Mouse (Mus musculus): Measurements from ENCODE around the gene 2810004N23Rik.
A peak's percentile ranks its signal among the peaks of the same experiment; 100 is the strongest.
"Not testable (repeated sequence)": the region's sequence is repeated elsewhere in the genome, so short reads cannot be mapped to it uniquely, and the experiment has no call there.

The 2810004N23Rik gene

DNA sequence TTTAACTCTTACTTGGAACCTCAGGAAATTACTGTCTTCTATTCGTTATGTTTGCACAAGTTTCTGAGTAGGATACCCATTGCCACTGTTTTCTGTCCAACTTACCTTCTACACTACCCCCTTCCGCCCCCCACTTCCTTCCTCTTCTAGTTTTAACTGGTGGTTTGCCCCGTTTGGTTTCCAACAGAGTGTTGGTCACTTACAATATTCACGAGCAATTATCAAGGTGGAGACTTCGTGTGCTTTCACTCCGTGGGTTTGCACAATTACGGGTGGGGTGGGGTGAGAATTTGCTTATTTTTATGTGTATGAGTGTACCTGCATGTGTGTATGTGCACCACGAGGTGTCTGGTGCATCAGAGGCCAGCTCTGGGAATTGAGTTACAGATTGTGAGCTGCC, 809 bp upstream of the 2810004N23Rik start:
- DNase-seq = no peak

DNA sequence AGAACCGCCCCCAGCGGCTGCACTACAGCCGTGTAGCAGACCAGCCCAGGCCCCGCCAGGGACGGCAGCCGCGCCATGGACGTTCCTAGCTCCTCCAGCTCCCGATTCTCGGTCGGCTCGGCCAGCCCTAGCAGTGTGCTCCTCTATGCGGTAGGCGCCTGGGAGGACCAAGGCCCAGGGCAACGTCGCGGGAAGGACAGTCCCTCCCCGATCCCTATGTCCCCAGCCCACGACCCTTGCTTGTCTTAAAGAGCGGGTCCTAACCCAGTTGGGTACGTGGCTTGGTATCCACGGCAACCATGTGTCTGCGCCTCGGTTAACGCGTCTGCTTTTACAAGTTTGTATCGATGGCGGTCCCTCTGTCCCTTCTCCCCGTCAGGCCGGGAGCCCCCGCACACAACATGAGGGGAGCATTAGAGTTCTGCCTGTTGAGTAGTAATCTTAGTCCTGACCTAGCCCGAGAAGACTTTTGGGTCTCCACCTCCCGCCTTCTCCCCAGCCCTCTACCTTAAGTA, 300 bp upstream of the 2810004N23Rik start:
- DNase-seq = no peak

DNA sequence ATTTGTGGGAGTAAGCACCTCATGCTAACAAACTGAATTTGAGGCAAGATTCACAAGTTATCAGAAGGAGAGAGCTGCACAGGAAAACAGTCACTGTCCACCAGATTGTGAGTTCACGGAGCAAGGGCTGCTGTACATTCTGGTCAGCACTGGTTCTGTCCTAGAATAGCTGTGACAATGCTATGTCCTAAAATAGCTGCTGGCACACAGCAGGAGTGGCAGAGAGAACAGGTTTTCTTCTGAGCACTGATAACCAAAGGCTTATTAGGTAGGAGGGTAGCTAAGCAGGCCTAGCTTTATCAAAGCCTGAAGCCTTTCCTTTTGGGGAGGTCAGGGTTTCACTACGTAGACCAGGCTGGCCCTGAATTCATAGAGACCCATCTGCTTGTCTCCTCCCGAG, 2.7 kb downstream of the 2810004N23Rik start:
- peak in 1 of 2 experiments; percentile 38 for DNase-seq

DNA sequence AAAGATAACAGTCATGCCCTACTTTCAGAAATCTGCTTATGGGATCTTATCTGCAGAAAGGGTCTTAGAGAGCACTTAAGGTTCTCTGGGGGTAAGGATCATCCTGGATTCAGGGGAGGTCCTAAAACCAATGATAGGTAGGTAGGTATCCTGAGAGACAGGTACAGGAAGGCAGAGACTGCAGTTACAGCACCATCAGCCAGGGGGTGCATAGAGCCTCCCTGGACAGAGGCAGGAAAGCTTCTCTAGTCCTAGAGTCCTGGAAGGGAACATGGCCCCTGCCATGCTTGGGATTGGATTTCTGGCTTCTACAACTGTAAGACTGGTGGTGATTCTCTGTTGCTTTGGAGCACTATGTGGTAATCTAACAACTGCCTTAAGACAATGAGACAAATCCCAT, 3.5 kb downstream of the 2810004N23Rik start:
- peak; percentile 29 to 54 for DNase-seq

DNA sequence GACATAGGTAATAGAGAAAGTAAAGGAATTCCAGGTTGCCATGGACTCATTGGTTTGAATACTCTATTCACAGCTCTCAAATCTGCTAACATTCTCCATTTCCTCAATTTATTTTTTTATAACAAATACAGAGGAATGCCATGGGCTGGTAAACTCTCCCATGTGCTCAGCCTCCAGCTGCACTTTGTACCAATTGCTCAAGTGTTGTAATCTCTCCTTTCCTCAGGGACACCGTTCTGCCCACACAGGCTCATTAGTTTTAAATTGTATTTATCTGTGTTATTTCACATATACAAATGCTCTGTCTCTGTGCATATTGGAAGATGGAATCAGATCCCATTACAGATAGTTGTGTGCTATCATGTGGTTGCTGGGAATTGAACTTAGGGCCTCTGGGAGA, 9.4 kb downstream of the 2810004N23Rik start:
- DNase-seq = no peak

DNA sequence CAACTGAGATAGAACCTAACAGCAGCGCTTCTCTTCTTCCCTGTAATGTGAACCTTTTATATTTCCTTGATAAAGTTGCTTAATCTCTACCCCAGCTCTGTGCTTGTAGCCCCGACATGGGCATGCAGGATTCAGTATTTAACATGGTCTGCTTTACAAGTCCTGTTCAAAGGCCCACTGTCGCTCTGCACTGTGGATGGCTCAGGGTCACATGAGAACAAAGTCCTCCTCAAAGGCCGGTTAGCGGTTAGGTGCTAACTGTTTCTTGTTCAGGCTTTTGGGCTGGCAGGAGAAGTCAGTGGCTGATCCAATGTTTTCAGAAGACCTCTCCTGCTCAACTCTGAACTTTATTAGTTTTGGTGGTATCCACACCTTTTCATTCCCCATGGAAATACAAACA, 17.3 kb downstream of the 2810004N23Rik start:
- DNase-seq = no peak

DNA sequence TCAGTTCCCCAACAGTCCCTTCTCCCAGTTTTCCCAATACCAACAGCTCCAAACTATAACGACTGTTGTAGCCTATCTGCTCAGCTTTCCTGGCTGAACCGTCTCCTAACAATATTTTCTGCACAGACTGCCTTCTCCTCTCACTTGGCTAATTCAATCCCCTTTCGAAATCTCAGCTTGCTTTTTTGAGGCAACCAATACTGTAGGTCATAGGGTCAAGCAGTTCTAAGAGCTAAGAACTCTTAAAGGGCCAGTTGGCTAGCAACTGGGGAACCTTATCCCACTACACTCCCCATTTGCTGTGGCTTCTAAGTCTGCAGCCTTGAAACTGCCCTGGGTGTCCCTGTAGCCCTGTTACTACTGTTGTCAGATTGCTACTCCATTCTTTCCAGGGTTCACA, 17.8 kb downstream of the 2810004N23Rik start:
- no peak for DNase-seq

DNA sequence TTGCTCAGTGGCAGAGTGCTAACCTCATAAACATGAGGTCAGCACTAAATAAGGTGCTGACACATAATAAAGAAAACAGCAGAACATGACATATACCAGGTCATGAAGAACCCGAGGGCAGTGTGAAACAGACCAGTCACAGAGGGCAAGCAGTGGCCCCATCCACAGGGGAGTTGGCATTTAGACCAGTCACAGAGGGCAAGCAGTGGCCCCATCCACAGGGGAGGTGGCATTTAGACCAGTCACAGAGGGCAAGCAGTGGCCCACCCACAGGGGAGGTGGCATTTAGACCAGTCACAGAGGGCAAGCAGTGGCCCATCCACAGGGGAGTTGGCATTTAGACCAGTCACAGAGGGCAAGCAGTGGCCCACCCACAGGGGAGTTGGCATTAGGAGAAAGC, 20.0 kb downstream of the 2810004N23Rik start:
- DNase-seq = not testable (repeated sequence)

DNA sequence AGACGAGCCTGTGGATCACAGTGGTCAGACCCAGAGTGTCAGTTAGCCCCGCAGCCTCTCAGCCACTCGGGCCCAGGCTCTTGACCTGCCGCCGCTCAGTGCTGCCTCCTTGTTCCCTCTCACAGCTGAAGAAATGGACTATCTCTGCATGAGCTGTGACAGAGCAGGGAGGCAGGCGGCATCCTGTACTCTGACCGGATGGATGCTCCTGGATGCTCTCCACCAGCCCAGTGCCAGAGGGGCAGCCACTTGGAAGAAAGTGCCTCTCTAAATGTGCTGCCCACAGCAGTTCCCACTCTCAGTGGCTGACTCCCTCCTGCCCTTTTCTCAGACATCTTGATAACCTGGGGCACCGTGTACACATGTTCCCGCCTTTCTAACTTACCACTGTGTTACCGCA, 21.1 kb downstream of the 2810004N23Rik start:
- peak; percentile 50 to 57 for DNase-seq

DNA sequence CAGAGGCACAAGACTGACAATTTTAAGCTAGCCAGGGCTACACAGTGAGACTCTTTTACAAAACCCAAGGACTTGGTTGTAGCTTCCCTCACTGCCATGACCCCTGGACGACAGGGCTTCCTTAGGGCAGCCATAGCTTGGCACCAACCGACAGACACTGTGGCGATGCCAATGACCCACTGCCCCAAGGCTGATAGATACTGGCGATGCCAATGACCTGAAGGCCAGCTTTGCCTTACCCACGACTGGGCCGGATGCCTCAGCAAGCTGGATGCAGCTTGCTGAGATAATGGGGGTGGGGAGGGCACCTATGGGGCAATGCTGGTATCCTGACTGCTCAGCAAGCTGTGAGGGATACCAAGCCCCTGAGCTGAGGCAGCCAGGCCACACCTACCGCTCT, 22.0 kb downstream of the 2810004N23Rik start:
- no peak for DNase-seq

DNA sequence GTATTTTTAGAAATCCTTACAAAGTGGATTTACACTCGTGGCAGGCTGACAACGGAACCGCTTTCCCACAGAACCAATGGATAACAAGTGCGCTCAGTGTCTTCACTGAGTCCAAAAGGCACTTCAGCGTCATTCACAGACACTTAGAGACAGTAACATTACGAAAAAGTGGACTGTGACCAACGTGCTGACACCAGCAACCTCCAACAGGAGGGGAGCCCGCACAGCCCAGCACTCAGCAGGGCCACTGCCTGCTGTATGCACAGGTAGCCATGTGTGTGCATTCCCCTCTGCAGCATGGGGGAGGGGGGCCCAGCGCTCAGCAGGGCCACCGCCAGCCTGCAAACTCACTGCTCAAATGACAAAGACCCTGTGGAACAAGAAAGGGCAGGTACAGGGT, 23.5 kb downstream of the 2810004N23Rik start:
- no peak for DNase-seq

DNA sequence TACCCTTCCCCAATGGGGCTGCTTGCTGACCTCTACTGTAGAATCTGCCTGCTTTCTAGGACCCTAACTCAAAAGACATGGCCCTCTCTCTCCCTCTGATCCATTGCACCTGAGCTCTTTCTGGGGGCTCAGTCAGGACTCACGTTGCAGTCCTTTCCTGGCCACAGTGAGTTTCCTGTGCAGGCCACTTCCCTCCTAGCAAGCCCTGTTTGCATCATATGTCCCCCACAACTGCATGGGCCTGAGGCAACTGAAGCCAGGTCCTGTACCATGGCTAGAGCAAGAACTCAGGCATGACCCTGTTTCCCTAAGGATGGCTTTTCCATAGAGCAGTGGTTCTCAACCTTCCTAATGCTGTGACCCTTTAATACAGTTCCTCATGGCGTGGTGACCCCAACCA, 25.0 kb downstream of the 2810004N23Rik start:
- DNase-seq = no peak

DNA sequence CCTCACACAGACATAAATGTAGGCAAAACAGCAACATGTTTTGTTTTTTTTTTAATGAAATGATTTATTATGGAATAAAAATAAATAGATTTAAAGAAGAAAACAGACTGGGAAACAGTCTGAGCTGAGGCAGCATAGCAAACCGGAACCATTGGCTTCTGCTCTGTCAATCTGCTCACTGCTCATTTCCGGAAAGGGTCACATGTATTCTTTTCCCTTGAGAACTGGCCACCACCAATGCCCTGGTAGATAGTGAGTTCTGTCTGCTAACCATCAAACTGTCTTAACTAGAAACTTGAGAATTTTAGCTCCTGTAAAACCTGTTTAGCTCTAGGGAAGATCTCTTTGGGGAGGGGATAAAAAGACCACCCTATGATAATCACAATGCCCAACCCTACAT, 26.0 kb downstream of the 2810004N23Rik start:
- no peak for DNase-seq

DNA sequence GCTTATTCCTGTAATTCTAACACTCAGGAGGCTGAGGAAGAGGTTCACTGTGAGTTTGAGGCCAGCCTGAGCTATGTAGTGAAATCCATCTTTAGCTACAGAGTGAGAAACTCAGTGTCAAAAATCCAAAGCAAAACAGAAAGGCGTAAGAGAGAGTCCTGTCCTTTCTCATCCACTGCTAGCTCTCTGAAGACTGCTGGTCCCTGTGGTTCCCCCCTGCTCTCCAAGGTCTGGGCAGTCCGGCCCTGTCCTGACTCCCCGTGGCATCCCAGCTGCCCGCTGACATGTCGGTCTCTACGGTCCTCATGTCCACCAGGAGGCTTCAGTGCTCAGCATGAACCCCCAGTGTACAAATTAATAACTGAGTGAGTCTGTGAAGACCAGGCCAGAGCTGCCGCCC, 26.6 kb downstream of the 2810004N23Rik start:
- DNase-seq = no peak

DNA sequence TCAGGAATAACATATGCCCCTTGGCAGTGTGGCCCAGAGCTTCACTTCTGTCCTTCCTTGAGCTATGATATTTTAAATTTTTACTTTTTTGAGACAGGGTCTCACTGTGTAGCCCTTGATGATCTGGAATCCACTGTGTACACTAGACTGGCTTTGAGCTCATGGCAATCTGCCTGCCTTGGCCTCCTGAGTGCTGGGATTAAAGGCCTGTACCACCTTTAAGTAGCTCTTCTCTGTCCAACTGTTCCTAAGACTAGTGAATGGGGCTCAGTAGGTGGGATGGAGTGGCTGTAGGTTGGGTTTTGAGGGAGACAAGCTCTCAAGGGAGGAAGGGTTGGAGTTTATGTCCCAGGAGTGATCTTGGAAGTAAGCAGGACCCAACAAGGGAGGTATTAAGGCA, 27.1 kb downstream of the 2810004N23Rik start:
- no peak for DNase-seq

DNA sequence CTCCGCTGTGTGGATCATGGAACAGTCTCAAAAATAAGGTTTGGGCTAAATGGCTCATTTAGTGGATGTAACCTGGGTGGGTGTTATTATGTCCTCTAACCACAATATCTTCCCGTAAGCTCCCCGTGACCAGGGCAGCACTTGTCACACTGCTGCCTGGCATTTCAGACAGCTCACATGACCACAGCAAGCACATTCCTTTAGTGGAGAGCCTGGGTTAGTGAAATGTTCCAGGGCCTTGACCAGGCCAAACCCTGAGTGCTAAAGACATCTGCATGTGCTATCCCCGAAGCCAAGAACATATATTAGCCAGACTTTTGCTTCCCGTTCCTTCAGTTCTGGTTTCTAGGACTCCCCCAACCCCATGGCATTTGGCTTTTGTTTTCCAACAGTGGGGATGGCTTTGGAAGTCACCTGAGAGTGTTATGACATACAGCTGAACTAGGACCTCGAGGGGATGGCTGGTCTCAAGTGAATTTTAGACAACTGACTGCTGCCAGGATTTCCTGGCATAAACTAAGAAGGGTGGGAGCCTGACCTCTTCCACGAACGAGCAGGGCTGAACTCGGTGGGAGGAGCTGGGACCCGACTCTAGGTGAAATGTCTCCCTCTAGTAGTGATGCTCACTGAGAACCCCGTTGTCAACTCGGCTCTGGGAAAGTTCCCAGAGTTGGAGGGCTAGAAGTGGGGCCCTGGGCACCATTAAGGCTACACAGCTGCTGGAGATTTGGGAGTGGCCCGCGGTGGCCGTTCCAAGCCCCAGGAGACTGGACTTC, 29.3 kb downstream of the 2810004N23Rik start:
- no peak for DNase-seq

DNA sequence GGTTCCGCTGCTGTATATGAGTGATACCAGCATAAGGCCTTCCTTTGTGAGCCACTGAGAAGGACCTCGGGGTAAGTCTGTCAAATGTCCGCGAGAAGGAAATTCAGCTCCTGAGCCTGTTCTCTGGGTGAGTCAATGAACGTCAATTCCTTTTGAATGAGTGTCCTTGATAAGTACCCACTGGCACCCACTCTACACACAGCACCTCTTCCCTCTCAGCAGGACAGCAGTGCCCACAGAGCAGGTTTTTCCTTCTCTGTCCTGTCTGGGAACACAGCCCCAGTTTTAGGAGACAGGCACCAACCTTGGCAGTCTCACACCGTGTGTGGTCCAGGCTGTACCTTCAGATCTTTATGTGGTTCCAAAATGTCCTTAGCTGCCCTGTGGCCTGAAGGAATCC, 31.0 kb downstream of the 2810004N23Rik start:
- no peak for DNase-seq

DNA sequence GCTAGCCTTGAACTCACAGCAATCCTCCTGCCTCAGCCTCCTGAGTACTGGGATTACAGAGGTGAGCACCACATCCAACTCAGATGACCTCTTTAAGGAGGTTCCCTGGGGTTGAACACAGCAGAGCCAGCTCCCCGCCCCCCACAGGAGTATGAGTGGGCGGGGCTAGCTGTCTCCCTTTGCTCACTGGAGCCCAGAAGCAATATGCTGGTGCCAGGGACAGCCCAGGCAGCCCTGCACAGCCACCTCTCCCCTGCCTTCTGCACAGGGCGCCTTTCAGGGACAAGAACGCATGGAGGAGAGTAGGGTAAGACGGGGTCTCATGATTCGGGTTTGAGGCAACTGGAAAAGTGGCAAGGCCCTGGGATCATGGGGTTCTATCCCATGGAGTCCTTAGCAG, 31.4 kb downstream of the 2810004N23Rik start:
- no peak for DNase-seq

DNA sequence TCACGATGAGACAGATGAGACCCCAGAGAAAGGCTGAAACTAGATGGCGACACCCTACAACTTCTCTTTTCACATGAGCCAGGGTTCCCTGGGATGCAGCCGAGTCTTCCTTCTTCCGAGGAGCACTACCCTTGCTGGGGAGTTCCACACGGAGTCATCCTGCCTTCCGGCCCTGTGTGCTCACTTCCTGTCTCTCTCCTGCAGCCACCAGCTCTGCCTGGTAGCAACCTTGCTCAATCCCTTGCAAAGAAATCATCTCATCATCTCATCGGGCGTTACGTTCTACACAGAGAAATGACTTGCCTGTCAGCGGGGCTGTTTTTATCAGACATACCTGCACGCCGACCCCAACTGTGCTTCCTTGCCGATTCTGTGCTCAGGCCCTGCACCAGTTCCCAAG, 32.9 kb downstream of the 2810004N23Rik start:
- DNase-seq = no peak

DNA sequence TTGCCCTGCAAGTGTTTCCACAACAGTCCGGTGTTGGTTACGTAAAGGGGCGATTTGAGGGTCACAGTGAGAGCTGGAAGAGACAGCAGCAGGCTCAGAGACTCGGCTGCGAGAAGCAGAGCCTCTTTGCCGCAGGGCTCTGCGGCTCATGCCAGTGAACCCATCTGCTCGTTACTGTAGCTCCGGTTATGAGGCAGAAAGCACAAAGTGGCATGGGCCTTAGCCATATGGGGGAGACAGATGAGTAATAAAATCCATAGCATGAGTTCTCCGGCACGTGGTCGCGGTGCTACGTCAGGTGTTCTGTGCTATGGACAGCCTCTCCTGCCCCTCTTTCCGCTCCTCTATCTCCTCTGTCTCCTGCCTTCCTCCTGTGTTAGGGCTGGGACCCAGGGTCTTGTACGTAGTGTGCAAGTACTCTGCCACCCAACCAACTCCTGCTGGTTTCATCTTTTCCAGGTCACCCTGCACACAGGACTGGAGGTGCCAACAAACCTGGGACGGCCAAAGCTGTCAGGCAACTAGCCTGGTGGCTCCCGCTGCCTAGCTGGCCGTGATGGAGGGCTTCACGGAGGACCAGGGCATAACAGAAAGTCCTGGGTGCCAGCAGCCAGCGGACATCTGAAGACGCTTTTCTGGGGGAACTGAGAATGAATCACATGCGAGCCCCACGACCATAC, 34.2 kb downstream of the 2810004N23Rik start:
- DNase-seq = peak; percentile 52 to 61

DNA sequence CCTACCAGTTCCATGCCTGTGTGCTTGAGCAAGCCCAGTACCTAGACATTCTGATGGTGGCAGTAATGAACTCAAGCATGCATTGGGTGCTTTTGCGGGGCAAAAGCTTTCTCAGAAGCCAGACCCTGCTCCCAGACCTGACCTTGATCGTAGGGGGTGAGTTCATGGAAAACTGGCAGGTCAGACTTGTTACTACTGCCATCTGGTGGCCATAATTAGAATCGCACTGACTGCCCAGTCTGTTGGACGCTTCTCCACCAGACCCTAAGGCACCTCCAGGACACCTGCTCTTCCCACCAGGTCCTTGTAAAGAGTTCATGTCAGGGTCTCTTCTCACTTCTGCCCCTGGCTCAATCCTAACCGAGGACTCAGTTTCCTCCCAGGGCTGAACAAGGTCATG, 35.5 kb downstream of the 2810004N23Rik start:
- peak; percentile 85 to 86 for DNase-seq

DNA sequence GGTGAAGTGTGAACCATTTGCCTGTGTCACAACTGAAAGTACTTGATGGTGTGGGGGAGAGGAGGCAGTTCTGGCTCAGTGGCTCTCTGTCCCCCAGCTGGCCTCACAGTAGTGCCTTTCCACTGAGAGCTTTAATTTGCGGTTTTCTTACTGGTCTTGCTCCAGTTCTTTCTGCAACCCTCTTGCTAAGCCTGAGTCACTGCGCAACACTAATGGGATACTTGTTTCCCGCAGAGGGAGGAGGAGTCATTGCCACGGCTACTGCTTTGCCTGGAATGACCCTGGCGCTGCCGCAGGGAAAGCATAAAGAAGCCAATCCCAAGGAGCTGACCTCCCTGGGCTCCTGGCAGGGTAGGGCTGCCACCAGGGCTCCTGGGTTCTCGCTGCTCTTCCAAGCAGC, 36.3 kb downstream of the 2810004N23Rik start:
- peak; percentile 38 for DNase-seq

DNA sequence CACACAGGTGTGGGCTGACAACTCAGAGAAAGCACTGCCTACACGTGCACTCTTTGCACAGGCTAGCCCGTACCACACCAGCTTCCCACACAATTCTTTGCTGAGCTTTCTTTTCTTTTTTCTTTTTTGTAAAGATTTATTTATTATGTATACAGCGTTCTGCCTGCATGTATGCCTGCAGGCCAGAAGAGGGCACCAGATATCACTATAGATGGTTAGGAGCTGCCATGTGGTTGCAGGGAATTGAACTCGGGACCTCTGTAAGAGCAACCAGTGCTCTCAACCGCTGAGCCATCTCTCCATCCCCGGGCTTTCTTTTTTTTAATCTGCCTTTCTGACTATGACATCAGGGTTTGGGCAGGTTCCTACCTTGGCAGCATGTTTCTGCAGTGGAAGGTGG, 39.4 kb downstream of the 2810004N23Rik start:
- no peak for DNase-seq

DNA sequence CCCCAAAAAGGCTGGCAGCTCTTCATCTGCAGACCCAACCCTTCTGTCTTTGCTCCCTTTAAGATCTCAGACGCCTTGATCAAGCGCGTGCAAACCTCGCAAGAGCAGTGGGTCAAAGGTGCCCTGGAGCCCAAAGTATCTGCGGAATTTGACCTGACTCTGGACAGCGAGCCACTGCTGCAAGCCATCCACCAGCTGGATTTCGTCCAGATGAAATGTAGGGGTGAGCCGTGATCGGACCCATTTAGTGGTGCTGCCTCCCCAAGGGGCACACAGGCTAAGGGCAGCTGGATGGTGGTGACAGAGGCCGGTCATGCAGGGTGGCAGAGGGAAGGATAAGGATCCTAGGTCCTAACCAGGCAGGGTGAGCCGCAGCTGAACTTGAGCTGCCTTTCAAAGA, 42.8 kb downstream of the 2810004N23Rik start:
- no peak for DNase-seq

All from cerebellum, postnatal 14 days (tissue).